Mouse (Mus musculus) gastrocnemius, postnatal 10 days (tissue): ENCODE measurements around the gene Mmp28. TPM values are rescaled to one million over a fixed set of nuclear protein-coding genes. Genes with fewer than 3 reads are reported as not detected.

Experiments used
- DNase-seq: peaks from one replicate; pipeline ENCODE4 v3.0.0; 2021; ENCODE audit warnings: mixed read lengths
- total RNA-seq, 2 experiments: library from RNA; stranded (reverse); gene quantifications; 2 replicates each; pipeline ENCODE4 v1.2.3; 2021

Mmp28 gene
- total RNA-seq, 2 experiments from 2014 or later: 3.7 to 4.6 TPM

- DNase-seq: no peak
Measured at GRCm38 (mm10) chr11:83408242-83408641, 54.6 kb downstream of the Mmp28 start.

DNA sequence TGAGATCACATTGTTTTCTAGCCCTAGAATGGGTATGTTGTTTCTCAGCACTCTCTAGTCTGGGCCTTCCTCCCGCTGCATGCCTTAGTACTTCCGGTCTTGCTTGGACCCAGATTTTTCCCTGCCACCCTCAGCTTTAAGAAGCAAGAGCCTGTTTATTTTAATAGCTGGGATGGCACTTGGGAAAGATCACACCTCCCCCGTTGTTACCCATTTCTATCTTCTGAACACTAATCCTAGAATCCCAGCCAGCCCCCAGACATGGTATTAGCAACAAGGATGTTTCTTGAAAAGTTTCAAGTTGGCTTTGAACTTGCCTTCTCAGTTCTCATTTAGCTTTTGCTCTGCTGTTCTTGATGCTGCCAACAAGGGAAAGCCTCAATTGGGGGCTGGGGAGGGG is 56.5 kb downstream of the Mmp28 start:
- no peak for DNase-seq

- DNase-seq: no peak
Measured at GRCm38 (mm10) chr11:83403787-83404186, 59.1 kb downstream of the Mmp28 start.

GRCm38 (mm10) chr11:83398724-83399123 is 64.1 kb downstream of the Mmp28 start:
- DNase-seq: no peak

DNA sequence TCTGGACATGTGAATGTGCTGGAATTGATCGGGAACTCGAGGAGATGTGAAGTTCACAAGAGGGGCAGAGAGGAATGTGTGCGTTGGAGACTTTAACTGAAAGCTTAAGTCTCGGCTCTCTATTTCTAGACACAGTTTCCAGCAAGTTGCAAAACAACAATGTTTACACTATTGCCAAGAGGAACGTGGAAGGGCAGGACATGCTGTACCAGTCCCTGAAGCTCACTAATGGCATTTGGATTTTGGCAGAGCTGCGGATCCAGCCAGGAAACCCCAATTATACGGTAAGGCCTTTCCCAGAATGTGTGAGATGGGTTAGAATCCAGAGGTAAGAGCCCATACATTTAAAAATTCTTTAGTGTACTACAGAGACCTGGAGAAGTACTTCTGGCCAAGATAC is 65.2 kb downstream of the Mmp28 start:
- DNase-seq: no peak

GRCm38 (mm10) chr11:83394802-83395439 is 68.0 kb downstream of the Mmp28 start:
- DNase-seq: no peak

DNA sequence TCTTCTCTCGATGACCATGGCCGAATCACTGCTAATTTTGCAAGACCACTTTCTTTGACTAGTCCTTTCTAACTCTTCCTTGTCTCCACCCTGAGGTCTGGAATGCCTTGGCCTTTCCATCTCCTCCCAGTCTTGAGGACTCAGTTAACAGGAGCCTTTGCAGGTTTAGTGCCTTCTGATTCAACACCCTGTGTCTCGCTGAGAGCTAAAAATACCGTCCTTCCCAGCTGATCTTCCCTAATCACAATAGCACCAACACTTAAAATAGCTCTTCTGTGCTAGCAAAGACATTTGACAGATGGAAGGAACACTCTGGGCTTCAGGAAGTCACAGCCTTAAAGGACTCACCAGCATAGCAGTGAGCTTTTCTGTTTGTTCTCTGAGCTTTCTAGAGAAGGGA is 69.8 kb downstream of the Mmp28 start:
- DNase-seq: no peak

Other genes with a start within 250 kb of the Mmp28 start
- gene Slfn14, start 176.3 kb downstream of the Mmp28 start, total RNA-seq: under 1 TPM in 1 of 2 experiments, not detected in 1; 0.47 TPM
- gene Ap2b1, start 164.0 kb downstream of the Mmp28 start, total RNA-seq: 10 to 100 TPM; 39.7 to 49.1 TPM
- 10 to 100 TPM; 14.5 to 19.2 TPM for gene Pex12, start 160.5 kb downstream of the Mmp28 start, total RNA-seq
- under 1 TPM; 0.75 to 0.81 TPM for gene Rasl10b, start 53.9 kb downstream of the Mmp28 start, total RNA-seq
- not detected for gene Gas2l2, start 33.6 kb downstream of the Mmp28 start, total RNA-seq
- gene 1700020L24Rik, start 25.4 kb downstream of the Mmp28 start, total RNA-seq: under 1 TPM in 1 of 2 experiments, not detected in 1; 0.29 TPM
- 10 to 100 TPM; 21.1 to 29.7 TPM for gene Taf15, start 10.0 kb upstream of the Mmp28 start, total RNA-seq
- not detected for gene Heatr9, start 59.1 kb upstream of the Mmp28 start, total RNA-seq
- gene Ccl5, start 67.4 kb upstream of the Mmp28 start, total RNA-seq: not detected
- 1 to 10 TPM; 2.9 to 4.3 TPM for gene Ccl9, start 115.6 kb upstream of the Mmp28 start, total RNA-seq
- 1 to 10 TPM; 3.3 to 3.4 TPM for gene Ccl6, start 130.0 kb upstream of the Mmp28 start, total RNA-seq
- gene Rpl9-ps1, start 182.6 kb upstream of the Mmp28 start, total RNA-seq: not detected
- gene Ccl3, start 186.3 kb upstream of the Mmp28 start, total RNA-seq: not detected
- gene Ccl4, start 199.5 kb upstream of the Mmp28 start, total RNA-seq: not detected
- 1 to 10 TPM; 1.5 to 1.7 TPM for gene Wfdc17, start 240.9 kb upstream of the Mmp28 start, total RNA-seq
- gene Wfdc18, start 245.9 kb upstream of the Mmp28 start, total RNA-seq: not detected